Mouse (Mus musculus) liver, postnatal 0 days (tissue): ENCODE measurements at regions not wholly inside any gene's neighbourhood (a gene's known extent, or its start where the extent isn't known, plus 50 kb on each side); places are given as distances from the start of the nearest gene placed in this dataset.

Source experiments
- ATAC-seq: fragments of 200-750 bp; cut with Nextera tagmentation; 2 replicates; pipeline ENCODE4 v1.8.0; 2017; ENCODE audit warnings: mild to moderate bottlenecking, moderate library complexity
- DNase-seq: peaks from one replicate; pipeline ENCODE4 v3.0.0-alpha.2; 2016
- H3K27ac ChIP-seq: fragments of 300-500 bp; sonication (generic); 2 replicates; pipeline ENCODE4 v1.5.1; 2014; ENCODE audit warnings: antibody characterized with exemption, moderate library complexity, mild to moderate bottlenecking, low read depth
- H3K27me3 ChIP-seq: fragments of 300-500 bp; sonication (generic); 2 replicates; pipeline ENCODE4 v1.6.1; 2014; ENCODE audit warnings: low read length, control low read depth, mixed read lengths; ENCODE audit not compliant: insufficient read depth
- H3K36me3 ChIP-seq: fragments of 300-500 bp; sonication (generic); replicated peaks from 2 replicates; pipeline ENCODE4 v1.6.1; 2014; ENCODE audit warnings: mild to moderate bottlenecking, control low read depth, low read length, moderate library complexity, mixed read lengths; ENCODE audit not compliant: insufficient read depth
- H3K4me1 ChIP-seq: fragments of 300-500 bp; sonication (generic); 2 replicates; pipeline ENCODE4 v1.6.1; 2014; ENCODE audit warnings: antibody characterized with exemption, mild to moderate bottlenecking, control low read depth; ENCODE audit not compliant: insufficient read depth
- H3K4me2 ChIP-seq: fragments of 300-500 bp; sonication (generic); 2 replicates; pipeline ENCODE4 v1.6.1; 2014; ENCODE audit warnings: low read depth, mild to moderate bottlenecking, low read length, moderate library complexity, mixed read lengths
- H3K4me3 ChIP-seq: fragments of 300-500 bp; sonication (generic); 2 replicates; pipeline ENCODE4 v1.5.1; 2014; ENCODE audit warnings: low read depth, low read length
- H3K9ac ChIP-seq: fragments of 300-500 bp; sonication (generic); replicated peaks from 2 replicates; pipeline ENCODE4 v1.6.1; 2014; ENCODE audit warnings: mild to moderate bottlenecking, moderate library complexity
- H3K9me3 ChIP-seq: fragments of 300-500 bp; sonication (generic); 2 replicates; pipeline ENCODE4 v1.6.1; 2016; ENCODE audit warnings: mild to moderate bottlenecking, control low read depth, low read length, mixed read lengths
- CTCF ChIP-seq: sonication (generic); IDR thresholded peaks from 2 replicates; pipeline ENCODE4 v1.5.1; 2016; ENCODE audit warnings: antibody characterized with exemption, low read depth
- EP300 ChIP-seq: IDR thresholded peaks from 2 replicates; pipeline ENCODE4 v1.6.1; 2016; ENCODE audit warnings: antibody characterized with exemption, low read depth, mild to moderate bottlenecking
- WGBS: fragments of 180-500 bp; shearing (Covaris S2); extraction: QIAGEN DNeasy Blood & Tissue Kit; methylation state at CpG from one replicate; pipeline ENCODE4 v1.1.7; 2014; ENCODE audit not compliant: insufficient replicate concordance; 5-methylcytosine and 5-hydroxymethylcytosine counted together

- Histone ChIP-seq H3K27ac (no peak overlapping the region), H3K9me3 (no peaks in the 10 kb centered on the region), H3K27me3 (no peaks in the 10 kb centered on the region), H3K36me3 (no peaks in the 10 kb centered on the region), H3K4me1 (no peaks in the 10 kb centered on the region), H3K4me2 (no peak overlapping the region), H3K9ac (no peak overlapping the region), H3K4me3 (no peak overlapping the region)
- WGBS, result 69% methylated on average over 10 of the region's 10 CpGs
- no peak for TF ChIP-seq CTCF
- TF ChIP-seq EP300, result no peak
- DNase-seq (no peak), ATAC-seq (no peak)
These were observed 627.1 kb downstream of the Robo2 start for GRCm38 (mm10) chr16:73784296-73785073.

GRCm38 (mm10) chr16:73772454-73772853 lies 639.2 kb downstream of the Robo2 start:
- Histone ChIP-seq H3K27ac (no peak overlapping the region), H3K27me3 (no peaks in the 10 kb centered on the region), H3K4me1 (no peaks in the 10 kb centered on the region), H3K36me3 (no peaks in the 10 kb centered on the region), H3K4me2 (no peak overlapping the region), H3K4me3 (no peak overlapping the region), H3K9ac (no peak overlapping the region), H3K9me3 (no peaks in the 10 kb centered on the region)
- DNase-seq (no peak), ATAC-seq (no peak)
- no peak for TF ChIP-seq CTCF
- no peak for TF ChIP-seq EP300
- WGBS, result 69% methylated on average over 5 of the region's 5 CpGs

GRCm38 (mm10) chr16:73770440-73770856 lies 641.2 kb downstream of the Robo2 start:
- WGBS, result 23% methylated on average over 5 of the region's 5 CpGs
- Histone ChIP-seq H3K4me1 (no peaks in the 10 kb centered on the region), H3K27ac (no peak overlapping the region), H3K9ac (no peak overlapping the region), H3K36me3 (no peaks in the 10 kb centered on the region), H3K9me3 (no peaks in the 10 kb centered on the region), H3K27me3 (no peaks in the 10 kb centered on the region), H3K4me2 (no peak overlapping the region), H3K4me3 (no peak overlapping the region)
- ATAC-seq, result peak; percentile 40; the same call in 1 of the 2 replicates
- no peak for TF ChIP-seq EP300
- no peak for TF ChIP-seq CTCF
- DNase-seq, result no peak

GRCm38 (mm10) chr16:73769729-73770128 lies 641.9 kb downstream of the Robo2 start:
- H3K27me3 ChIP-seq, result no peaks in the 10 kb centered on the region
- H3K9ac ChIP-seq, result no peak overlapping the region
- H3K9me3 ChIP-seq, result no peaks in the 10 kb centered on the region
- H3K4me2 ChIP-seq, result no peak overlapping the region
- no peak for DNase-seq
- H3K4me1 ChIP-seq, result no peaks in the 10 kb centered on the region
- no peak overlapping the region for H3K27ac ChIP-seq
- no peaks in the 10 kb centered on the region for H3K36me3 ChIP-seq
- ATAC-seq, result peak; percentile 35; the same call in 1 of the 2 replicates
- 70% methylated on average over 5 of the region's 5 CpGs for whole genome bisulfite sequencing
- TF ChIP-seq CTCF (no peak), EP300 (no peak)
- H3K4me3 ChIP-seq, result no peak overlapping the region

GRCm38 (mm10) chr16:73768706-73769105 lies 642.9 kb downstream of the Robo2 start:
- DNase-seq, result no peak
- H3K4me2 ChIP-seq, result no peak overlapping the region
- H3K4me1 ChIP-seq, result no peaks in the 10 kb centered on the region
- H3K36me3 ChIP-seq, result no peaks in the 10 kb centered on the region
- 72% methylated on average over 2 of the region's 2 CpGs for WGBS
- no peak overlapping the region for H3K27ac ChIP-seq
- no peak overlapping the region for H3K4me3 ChIP-seq
- TF ChIP-seq EP300 (no peak), CTCF (no peak)
- ATAC-seq, result no peak
- no peaks in the 10 kb centered on the region for H3K9me3 ChIP-seq
- no peak overlapping the region for H3K9ac ChIP-seq
- H3K27me3 ChIP-seq, result no peaks in the 10 kb centered on the region

- no peaks in the 10 kb centered on the region for H3K9me3 ChIP-seq
- no peaks in the 10 kb centered on the region for H3K36me3 ChIP-seq
- ATAC-seq, result no peak
- WGBS, result 76% methylated on average over 3 of the region's 3 CpGs
- H3K9ac ChIP-seq, result no peak overlapping the region
- H3K4me3 ChIP-seq, result no peak overlapping the region
- H3K4me1 ChIP-seq, result no peaks in the 10 kb centered on the region
- no peaks in the 10 kb centered on the region for H3K27me3 ChIP-seq
- no peak overlapping the region for H3K27ac ChIP-seq
- no peak for DNase-seq
- no peak overlapping the region for H3K4me2 ChIP-seq
- TF ChIP-seq EP300 (no peak), CTCF (no peak)
These were observed 646.4 kb downstream of the Robo2 start for GRCm38 (mm10) chr16:73765184-73765583.

GRCm38 (mm10) chr16:73760921-73761320 lies 650.7 kb downstream of the Robo2 start:
- no peak overlapping the region for H3K4me2 ChIP-seq
- no peak overlapping the region for H3K27ac ChIP-seq
- ATAC-seq, result no peak
- TF ChIP-seq CTCF (no peak), EP300 (no peak)
- no peak overlapping the region for H3K4me3 ChIP-seq
- H3K9me3 ChIP-seq, result no peaks in the 10 kb centered on the region
- no peak overlapping the region for H3K9ac ChIP-seq
- H3K4me1 ChIP-seq, result no peaks in the 10 kb centered on the region
- H3K36me3 ChIP-seq, result no peaks in the 10 kb centered on the region
- 72% methylated on average over 3 of the region's 3 CpGs for WGBS
- no peak for DNase-seq
- H3K27me3 ChIP-seq, result no peaks in the 10 kb centered on the region
